Mouse (Mus musculus): ENCODE measurements around the gene Pof1b. TPM values are rescaled to one million over a fixed set of nuclear protein-coding genes. Genes with fewer than 3 reads are reported as not detected.

Gene Pof1b
- polyA plus RNA-seq (2012; rRNA removed; ENCODE audit: low replicate concordance): 0.36 TPM in 1 of 2 replicates, not detected in the other

DNA sequence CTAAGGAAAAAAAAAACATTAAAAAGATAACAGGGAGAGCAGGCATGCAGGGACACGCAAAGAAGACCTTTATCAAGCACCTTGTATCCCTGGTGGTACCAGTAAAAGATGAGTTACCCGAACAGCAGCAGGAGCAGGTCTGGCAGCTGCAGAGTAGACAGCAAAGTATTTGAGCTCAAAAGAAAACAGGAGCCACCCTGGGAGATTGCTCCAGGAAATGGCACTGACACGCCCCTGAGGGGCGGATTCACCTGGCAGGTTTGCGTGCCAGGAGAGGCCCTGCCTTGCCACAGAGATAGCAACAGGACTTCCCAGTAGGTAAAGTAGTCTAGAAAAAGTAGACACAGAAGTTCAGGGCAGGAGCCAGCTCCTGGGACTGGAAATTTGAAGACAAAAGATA, at the start of gene Pof1b:
Pof1b (minus strand) TSS at position 144 of the 400 bp plus-strand sequence.

DNA sequence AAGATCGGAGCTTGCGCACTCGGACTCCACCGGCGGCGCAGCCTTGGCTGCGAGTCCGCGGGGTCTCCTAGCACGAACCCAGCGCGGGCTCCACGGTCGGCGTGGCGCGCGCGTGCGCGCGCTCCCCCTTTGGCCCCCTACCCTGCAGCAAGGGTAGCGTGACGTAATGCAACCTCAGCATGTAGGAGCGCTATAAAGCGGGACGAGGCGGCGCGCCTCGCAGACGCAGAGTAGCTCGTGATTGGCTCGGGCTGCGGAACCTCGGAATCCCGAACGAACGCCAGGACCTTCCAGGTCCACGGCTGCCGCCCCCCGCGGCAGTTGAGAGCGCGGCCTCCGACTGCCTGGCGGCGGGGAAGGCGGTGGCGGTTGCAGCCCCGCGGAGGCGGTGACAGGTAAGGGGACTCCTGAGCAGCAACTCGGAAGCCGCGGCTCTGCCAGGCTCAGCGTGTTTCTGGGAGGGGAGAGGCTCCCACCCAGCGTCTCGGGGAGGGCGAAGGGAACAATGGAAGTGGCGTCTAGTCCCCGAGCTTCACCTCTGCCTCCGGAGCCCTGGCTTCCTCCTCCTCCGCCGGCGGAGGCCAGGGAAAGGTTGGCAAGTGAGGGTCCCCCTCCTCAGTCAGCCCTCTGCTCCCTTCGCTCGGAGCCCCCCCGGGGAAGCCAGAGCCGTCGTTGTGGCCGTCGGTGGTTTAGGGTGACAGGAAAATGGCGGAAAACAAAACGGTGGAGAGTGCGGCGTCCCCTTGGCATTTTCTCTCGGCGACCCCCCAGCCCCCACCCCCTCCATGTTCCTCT, 97.7 kb downstream of the Pof1b start, which contains the start of gene Zfp711:
Zfp711 (plus strand) TSS at position 16 of the 795 bp plus-strand sequence.

Other genes starting within 250 kb of the Pof1b start
- gene 2010106E10Rik, start 203.4 kb downstream of the Pof1b start, polyA plus RNA-seq (2012; rRNA removed; ENCODE audit: low replicate concordance): not detected in 2 replicates
- gene Zfp711, start 98.1 kb downstream of the Pof1b start, polyA plus RNA-seq (2012; rRNA removed; ENCODE audit: low replicate concordance): 0.24 and 0.62 TPM in 2 replicates

Data from subcutaneous adipose tissue, adult 2 months (tissue).